Mouse (Mus musculus) kidney, postnatal 10 days (tissue): Measurements from ENCODE around the gene Pla2g16.
A peak's percentile ranks its signal among the peaks of the same experiment; 100 is the strongest.

Source experiments
- DNase-seq: peaks from one replicate; pipeline ENCODE4 v3.0.0; 2021; ENCODE audit warnings: mixed read lengths

The Pla2g16 gene

DNA sequence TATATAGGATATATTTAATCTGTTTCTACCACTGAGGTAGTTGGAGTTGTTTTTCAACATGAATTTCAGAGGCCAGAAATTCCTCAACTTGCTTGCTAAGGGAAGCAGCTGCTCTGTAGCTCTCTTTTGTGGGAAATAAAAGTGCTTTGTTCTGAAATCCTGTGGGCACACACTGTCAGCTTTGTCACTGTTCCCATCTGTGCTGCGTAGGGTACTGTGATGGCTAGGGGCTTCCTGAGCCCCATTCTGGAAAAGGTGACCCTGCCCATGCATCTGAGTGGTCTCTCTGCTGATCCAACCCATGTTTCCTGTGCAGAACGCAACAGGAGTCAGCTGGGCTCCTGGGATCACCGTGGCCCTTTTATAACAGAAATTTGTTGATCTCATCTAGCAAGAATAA lies 9.6 kb downstream of the Pla2g16 start:
- DNase-seq = no peak

- peak; percentile 25 for DNase-seq
Measured at GRCm38 (mm10) chr19:7568364-7568763, 11.1 kb downstream of the Pla2g16 start.

GRCm38 (mm10) chr19:7569650-7570049 lies 12.4 kb downstream of the Pla2g16 start:
- no peak for DNase-seq

DNA sequence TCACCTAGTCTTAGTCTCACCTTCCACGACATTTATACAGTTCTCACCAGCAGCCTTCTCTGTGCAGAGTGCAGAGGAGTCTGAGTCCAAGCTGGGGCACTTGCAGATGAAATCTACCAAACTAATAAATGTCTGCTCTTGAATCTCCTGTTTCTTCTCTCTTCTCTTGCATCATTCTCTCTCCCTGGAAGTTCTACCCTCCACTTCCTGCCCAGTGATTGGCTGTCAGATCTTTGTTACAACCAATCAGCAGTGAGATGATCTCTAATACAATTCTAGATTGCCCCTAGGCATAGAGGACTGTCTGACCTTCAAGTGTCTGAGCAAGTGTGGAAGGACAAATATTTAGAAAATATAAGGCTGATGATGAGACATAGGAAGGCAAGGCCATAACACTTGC lies 18.9 kb downstream of the Pla2g16 start:
- DNase-seq = no peak

DNA sequence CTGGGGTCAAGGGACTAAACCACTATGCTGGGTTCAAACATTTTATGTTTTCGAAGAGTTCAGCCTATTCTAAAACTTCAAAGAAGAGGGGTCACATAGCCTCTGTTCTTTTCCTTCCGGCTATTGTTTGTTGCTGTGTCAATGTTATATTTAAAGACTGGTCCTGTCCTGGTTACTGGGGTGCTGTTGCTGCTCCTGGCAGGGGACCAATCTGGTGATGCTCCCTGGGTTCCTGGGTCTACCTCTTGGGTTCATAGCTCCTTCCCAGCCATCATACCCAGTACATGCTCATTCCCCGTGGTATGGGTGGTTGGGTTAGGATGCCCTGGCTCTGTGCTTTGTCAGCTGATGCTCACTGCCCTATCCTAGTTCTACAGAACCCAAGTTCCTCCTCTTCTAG lies 20.5 kb downstream of the Pla2g16 start:
- no peak for DNase-seq

DNA sequence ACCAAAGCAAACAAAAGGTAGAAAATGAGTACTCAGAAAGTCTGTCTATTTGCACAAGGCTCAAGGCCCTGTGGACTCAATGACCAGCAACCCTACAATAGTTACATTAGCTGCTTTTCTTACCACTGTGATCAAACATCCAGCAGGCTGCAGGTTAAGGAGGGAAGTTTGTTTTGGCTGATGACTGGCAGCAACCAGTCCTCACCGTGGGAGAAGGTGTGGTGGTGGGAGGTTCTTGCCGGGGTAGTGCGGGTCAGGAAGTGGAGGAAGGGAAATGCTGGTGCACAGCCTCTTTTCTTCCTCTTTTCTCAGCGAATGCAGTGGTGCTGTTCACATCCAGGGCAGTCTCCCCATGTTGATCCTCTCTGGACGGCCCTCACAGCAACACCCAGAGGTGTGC lies 23.8 kb downstream of the Pla2g16 start:
- no peak for DNase-seq

DNA sequence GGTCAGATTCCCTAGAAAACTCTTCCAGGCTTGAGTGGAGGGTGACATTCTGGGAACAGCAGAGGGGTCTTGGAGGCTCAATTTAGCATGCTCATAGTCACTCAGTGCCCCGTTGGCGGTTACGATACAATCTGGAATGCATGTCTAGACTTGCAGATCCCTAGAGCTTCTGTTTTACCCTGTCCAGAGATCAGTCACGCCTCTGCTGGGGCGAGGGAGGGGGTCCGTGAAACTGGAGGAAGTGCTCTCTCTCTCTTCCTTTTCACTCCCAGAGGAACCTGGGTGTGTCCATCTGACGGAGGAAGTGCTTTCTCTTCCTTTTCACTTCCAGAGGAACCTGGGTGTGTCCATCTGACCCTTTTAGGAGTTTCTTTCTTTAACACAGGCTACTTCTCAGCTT lies 25.8 kb downstream of the Pla2g16 start:
- peak; percentile 33 for DNase-seq

DNA sequence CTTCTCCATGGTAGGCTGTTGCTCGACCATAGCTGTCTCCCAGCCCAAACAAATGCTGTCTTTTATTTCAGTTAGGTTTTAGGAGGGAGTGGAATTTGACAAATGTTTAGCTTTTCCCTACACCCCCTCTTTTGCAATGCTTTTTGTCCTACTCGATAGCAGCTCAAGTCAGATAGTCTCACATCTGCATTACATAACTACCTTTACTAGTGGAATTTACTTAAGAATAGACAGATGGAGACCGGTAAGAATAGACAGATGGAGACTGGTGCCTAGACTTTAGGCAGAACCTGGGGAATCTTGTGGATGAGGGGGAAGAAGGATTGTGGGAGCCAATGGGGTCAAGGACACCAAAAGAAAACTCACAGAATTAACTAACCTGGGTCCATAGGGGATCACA lies 26.3 kb downstream of the Pla2g16 start:
- DNase-seq = no peak

DNA sequence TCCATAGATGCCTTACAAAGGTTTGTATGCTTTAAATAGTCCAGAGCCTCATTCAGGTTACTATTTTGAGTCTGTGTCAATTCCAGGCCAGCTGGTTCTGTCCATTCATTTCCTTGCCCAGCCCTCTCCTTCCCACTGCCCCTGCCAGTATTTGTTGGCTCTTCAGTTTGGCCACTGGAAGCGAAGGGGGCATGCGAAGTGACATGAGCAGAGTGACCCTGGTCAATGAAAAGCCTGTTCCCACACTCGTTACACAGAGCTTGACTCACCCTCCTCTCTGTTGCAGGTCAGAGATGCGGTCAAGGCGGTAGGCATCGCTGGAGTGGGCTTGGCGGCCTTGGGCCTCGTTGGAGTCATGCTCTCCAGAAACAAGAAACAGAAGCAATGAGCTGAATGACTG lies 28.0 kb downstream of the Pla2g16 start:
- no peak for DNase-seq

DNA sequence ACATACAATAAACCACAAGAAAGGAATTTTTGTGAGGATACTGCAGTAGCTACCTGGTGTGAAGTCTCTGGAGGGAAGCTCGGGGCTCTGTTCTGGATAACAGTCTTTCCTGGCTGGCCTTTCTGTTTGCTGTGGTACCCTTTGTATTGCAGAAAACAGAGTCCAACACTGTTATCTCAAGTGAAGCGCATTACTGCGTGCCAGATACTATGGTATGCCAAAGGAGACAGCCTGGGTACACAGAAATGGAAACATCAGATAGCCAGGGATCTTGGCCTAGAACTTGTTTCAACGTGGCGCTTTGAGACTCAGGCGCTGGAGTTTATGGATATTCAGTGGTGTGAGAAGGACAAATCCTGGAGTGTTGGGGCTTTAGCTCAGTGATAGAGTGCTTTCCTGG lies 28.5 kb downstream of the Pla2g16 start:
- no peak for DNase-seq

GRCm38 (mm10) chr19:7590795-7591194 lies 33.5 kb downstream of the Pla2g16 start:
- no peak for DNase-seq

DNA sequence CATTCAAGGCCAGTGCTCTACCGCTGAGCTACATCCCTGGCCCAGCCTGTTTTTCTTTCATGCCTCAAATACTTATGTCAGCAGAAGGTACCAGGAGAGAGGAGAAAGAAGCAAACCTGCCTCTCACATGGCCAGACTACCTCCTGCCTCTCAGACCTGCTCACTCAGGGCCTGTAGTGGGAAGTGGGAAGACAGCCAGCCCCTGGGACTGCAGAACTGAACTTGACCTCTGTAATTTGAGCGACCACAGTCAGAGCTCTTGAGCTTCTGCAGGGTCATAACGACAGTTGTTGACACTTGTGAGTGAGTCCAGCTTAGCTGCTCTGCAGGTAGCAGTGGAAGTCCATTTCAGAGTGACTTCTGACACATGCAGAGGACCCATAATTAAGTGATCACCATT lies 34.8 kb downstream of the Pla2g16 start:
- DNase-seq = peak; percentile 43

DNA sequence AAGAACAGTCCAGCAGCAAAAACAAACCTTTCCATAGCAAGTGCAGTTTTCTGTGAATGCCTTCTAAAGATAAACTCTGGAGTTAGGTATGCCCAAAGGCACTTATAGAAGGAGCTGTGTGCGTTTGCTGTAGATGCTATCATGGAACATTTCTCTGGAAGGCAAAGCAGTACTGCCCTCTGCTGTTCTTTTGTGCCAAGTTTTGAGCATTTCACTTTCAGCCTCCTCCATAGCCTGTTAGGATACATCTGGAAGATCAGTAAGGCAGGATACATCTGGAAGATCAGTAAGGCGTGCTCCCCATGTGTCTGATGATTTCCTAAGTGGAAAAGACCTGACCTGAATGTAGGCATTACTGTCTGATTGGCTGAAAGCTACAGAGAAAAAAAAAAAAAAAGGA lies 38.3 kb downstream of the Pla2g16 start:
- DNase-seq = peak; percentile 61

- no peak for DNase-seq
Measured at GRCm38 (mm10) chr19:7598481-7598880, 41.2 kb downstream of the Pla2g16 start.

DNA sequence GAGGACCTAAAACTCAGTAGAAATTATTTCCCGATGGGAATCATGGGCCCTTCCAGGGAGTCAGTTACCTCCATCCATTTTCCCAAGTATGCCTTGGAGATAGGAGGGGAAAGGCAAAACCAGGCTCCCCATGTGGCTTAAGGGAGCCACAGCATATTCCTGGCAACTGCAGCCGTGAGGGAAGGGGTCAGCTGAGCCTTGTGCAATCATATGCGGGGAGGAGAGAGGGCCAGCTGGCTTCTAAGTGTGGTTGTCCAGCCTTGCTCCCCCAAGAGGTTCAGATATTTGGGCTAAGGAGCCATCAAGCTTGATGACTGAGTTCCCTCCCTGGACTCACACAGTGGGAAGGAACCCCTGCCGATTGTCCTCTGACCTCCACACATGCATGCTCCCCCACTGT lies 44.3 kb downstream of the Pla2g16 start:
- DNase-seq = no peak

DNA sequence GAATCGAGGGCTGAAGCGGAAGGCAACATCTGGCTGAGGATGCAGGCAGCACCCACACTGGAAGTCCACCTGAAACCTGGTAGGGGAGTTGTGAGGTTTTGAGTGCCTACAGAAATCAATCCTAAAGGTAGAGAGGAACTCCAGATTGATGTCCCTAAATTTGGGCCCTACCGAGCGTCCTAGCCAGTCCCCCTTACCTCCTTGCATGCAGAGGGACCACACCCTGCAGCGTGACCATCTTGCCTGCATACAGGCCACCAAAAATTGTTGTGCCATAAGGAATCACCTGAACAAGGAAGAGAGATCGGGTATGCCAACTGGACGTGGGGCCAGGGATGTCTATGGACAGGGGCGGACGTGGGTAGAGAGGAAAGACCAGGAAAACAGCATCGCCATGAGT lies 46.8 kb downstream of the Pla2g16 start:
- no peak for DNase-seq

GRCm38 (mm10) chr19:7605013-7605412 lies 47.8 kb downstream of the Pla2g16 start:
- DNase-seq = no peak

DNA sequence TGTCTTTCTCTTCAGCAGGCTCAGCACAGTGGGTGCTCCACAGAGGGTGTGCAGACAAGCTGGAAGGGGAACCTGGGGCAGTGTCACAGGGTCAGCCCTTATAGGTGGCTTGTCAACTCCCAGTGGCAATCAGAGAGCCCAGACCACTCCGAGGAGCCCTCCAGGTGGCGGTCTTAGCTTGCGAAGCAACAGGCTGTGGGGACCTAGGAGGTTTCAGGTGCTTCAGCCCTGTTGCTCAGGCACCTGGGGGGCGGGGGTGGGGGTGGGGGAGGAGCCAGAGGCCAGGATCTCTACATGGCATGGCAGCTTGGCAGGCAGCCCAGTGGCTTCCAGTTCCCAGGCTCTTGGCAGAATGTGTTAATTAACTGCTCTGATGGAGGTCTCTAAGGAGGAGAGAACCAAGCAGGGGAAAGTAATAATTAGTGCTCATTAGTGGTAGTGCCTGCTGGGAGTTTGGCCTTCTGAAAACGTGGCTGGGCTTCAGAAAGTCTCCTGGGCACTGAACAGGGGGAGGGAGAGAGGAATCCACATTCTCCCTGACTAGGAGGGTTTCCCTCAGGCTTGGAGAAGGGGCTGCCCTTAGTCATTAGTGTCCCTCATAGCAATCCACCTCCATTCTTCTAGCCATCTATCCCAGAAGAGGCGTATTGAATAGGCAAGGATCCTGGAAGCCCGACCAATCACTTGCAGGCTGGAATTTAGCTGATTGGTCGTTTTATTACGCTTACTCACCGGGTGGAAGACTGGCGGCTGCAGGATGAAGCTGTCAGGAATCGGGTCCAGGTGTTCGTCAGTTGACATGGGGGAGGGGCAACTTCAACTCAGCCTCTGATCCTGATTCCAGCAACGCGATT lies 48.9 kb downstream of the Pla2g16 start:
- peak; percentile 90 for DNase-seq

DNA sequence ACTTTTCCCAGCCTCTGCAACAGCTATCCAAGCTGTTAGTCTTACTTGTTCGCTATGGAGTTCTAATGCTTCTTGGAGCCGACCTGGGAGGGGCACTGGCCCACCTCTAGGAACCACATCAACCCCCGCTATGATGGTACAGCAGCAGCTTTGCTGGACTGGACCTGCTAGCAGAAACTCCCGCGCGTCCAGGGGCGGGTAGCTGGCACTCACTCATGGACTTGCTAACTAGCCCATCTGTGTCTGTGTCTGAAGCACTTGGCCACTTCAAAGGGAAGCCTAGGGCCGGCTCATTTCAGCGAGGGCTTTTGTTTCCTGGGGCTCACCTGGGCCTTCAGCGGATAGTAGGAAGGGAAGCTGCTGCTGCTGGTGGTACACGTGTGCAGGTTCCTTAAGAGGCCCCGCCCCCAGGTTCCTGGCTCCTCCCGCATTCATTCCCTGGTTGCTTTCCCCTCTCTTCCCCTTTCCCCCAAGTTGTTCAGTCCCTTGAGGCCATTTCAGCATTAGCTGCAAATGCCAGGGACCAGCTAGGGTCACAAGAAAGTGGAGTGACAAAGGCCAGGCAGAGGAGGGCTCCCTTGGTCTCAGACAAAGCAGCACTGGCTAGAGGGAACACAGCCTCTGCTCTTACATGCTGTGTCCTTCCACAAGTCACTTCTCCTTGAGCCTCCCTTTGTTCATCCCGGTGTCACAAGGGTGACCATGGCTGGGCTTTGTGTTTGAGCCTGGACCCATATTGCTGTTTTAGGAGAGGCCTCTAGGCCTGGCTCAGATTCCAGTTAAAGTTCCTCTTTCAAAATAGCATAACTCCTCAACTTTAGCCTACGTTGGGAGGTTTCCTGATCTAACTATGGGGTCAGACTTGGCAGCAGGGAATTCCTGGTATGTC lies 49.8 kb downstream of the Pla2g16 start, which contains the start of gene Lgals12:
Gene Lgals12, minus strand, starts transcription at position 393 of the 889 bp plus-strand sequence.
- peak; percentile 41 for DNase-seq

GRCm38 (mm10) chr19:7607690-7608201 lies 50.5 kb downstream of the Pla2g16 start:
- DNase-seq = no peak

DNA sequence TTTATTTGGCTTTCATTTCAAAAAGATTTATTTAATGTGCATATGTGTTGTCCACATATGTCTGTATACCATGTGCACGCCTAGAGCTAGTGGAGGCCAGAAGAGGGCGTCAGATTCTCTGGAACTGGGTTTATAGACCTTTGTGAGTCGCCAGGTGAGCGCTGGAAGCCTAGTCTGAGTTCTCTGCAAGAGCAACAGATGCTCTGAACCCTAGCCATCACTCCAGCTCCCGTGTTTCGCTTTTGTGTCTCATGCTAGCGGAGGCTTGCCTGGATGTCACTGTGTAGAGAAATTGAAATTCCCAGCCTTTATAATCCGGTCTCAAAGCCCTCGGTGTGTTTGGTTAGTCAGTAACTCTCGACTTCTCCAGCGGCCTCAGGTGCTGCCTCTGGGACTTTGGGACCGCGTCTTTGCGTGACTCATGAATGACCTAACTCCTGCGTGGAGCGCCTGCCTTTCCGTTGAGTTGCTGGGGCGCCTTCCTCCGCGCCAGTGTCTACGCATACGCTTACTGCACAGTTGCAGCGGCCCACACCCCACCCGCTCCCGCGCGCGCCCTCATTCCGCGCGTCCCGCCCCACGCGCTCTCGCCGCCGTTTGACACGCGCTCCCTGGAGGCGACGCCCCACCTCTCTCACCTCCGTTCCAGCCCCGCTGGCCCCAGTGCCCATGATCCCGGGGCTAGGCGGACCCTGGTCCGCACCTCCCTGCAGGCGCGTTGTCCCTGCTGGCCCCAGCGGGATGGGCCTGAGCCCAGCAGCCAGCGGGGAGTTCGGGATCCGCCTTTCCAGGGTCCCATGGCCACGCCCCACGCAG lies 54.9 kb downstream of the Pla2g16 start, which contains the start of gene Hrasls5:
Gene Hrasls5, plus strand, starts transcription at position 600 of the 816 bp plus-strand sequence.
- peak; percentile 47 for DNase-seq

GRCm38 (mm10) chr19:7613151-7613550 lies 55.9 kb downstream of the Pla2g16 start:
- DNase-seq = no peak
